Mouse (Mus musculus) brain, embryonic 14.5 days (tissue): ENCODE measurements at regions not wholly inside any gene's neighbourhood (a gene's known extent, or its start where the extent isn't known, plus 50 kb on each side); places are given as distances from the start of the nearest gene placed in this dataset.

Source experiments
- CTCF ChIP-seq: fragments of 200-500 bp; IDR thresholded peaks from 2 replicates; pipeline ENCODE4 v1.5.1; 2012; ENCODE audit warnings: inconsistent platforms, mild to moderate bottlenecking, moderate library complexity, borderline replicate concordance; ENCODE audit not compliant: insufficient read depth, insufficient read length; ENCODE audit errors: extremely low read depth
- POLR2A ChIP-seq: fragments of 200-500 bp; IDR thresholded peaks from 2 replicates; pipeline ENCODE4 v1.6.1; 2012; ENCODE audit warnings: mild to moderate bottlenecking, inconsistent platforms, borderline replicate concordance; ENCODE audit not compliant: poor library complexity, insufficient read depth, insufficient read length, severe bottlenecking; ENCODE audit errors: extremely low read depth

DNA sequence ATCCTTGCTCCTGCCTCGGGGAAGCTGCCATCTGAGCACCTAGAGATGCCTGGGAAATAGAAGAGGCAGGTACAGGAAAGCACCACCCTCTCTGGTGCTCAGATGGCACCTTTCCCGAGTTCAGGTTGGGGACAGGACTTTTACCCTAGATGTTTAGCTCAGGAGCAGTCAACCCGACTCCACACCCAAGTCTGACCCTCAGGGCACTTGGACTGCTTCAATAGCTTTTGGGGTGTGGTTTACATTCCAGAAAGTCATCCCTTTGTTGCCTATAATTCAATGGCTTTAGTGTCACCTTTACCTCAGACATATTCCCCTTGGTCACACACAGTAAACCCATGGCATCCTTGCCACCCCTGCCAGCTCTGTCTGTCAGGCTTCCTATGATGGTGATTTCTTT, 67.7 kb upstream of the Adgra1 start:
- TF ChIP-seq CTCF (no peak), POLR2A (no peak)
